Mouse (Mus musculus) CD4-positive helper T cell, adult 2 months (primary cell): ENCODE results near the gene Mvp.
A peak's percentile ranks its signal among the peaks of the same experiment; 100 is the strongest.

ENCODE experiments used
- DNase-seq: peaks from one replicate; pipeline ENCODE4 v3.0.0-alpha.2; 2012; ENCODE audit warnings: low read depth, missing footprints, low spot score

Mvp gene

DNA sequence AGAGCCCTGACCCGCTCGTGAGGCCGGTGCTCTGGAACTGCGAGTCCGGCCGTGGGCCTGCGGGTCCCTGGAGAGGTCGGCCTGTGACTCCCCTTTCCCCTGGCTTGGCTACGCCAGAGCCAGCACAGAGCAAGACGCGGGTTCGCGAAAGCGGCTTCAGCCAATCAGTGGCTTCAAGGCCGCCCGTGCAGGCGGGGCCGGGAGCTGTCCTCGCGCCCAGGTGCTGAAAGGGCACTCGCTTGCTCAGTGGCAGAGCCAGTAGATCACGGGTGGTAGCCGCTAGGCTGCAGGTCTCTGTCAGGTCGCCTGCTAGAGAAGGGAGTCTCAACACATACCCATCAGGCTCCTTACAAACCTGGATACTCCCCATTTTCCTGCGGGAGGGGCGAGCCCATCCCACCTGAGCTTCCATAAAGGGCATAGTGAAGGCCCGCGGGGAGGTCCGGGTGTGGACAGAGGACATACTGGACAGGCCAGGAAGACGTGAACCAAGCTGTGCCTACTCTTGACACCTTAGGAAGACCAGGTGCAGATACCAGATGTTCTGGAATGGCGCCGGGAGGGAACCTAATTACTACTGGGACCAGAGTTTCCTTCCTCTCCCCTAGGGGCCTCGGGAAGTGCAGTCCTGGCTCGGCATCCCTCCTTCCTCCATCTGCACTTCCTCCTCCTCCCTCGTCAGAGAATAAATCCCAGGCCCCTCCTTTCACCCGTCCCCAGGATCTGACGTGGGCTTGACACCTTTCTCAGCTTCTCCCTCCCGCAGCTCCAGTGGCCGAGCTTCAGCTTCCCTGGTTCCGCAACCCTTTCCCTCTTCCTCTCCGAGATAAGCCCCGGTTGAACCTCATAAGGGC, 64.4 kb downstream of the Mvp start, which contains the start of gene Sez6l2:
Gene Sez6l2, plus strand, starts transcription at position 771 of the 854 bp plus-strand sequence.
- peak; percentile 87 for DNase-seq

DNA sequence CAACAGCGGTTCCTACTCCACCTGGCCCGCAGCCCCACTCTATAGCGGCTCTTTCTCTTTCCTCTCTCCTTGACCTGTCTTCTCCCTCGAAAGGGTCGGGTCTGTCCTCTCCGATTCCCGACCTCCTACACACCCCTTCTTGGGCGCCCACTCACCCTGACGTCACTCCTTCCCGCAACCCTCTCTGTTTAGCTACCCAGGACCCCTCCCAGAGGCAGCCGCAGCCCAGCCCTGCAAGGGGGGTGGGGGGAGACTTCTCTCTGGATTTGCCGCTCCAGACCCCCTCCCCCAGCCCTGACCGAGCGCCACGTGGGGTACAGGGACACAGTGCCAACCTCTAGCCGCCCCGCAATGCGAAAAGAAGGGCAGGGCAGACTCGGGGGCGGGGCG, 65.0 kb downstream of the Mvp start, which contains the start of gene Asphd1:
Gene Asphd1, minus strand, starts transcription at position 180 of the 390 bp plus-strand sequence.
- no peak for DNase-seq

DNA sequence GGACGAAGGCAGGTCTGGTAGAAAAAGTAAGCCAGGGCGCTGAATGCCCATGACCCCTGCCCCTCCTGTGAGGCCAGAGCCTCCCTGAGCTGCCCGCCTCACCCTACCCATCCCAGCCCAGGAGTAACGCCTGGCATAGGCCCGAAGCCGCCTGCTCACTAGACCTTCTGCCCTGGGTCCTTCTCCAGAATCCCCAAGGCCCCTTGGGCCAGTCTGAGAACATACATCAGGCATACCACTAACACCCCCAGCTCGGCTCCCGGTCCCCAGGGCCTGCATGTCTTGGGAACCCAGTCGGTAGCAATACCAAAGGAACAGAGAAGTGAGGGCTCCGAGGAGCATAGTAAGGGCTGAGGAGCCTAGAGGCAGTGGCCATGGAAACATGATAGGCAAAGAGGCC, 65.8 kb downstream of the Mvp start:
- DNase-seq, result no peak

DNA sequence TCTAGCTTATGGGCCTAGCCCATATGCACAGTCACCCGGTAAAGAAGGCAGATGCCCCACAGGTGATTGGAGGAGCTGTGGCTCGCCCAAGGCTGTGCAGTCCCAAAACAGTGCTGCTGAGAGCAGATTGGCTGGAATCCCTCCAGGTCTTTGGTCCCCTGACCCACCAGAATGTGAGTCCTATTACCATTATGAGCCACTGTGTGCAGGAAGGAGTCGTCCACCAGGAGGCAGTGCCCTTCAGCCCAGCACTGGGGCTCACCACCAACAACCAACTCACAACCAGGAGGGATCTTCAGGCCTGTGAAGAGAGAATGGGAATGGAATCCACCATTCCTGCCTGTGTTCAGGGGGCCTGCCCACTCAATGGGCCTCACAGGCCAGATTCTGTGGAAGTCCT, 67.9 kb downstream of the Mvp start:
- DNase-seq, result peak; percentile 59

DNA sequence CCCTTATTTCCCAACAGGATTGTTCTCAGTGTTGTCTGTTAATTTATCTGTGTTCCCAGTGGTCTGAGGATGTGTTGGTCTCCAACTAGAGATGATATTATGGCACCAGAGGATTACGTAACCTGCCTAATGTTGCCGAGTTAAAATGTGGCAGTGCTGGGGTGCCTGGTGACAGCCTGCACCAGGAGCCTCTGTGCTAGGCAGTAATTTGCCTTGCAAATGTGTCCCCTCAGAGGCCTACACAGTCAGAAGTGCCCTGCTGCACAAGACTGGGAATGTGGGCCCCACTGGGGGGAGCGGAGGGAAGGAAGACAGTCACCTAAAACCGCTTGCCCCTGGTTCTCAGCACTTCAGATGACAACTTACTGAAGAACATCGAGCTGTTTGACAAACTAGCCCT, 72.6 kb downstream of the Mvp start:
- no peak for DNase-seq

DNA sequence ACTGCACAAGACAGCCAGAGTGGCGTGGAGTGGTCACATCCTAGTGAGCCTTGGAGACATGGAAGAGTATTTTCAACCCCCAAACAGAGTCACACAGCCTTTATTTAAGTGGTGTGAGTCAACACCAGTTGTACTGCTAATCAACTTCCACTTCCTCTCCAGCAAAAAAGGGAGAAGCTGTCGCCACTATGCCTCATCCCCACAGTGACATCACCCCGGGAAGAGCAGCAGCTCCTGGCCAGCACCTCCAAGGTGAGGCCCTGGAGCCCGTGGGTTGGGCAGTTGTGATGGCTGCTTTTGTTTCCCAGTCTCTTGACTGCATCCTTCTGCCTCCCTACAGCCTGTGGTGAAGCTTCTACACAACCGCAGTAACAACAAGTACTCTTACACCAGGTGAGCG, 73.2 kb downstream of the Mvp start:
- DNase-seq, result no peak
